Mouse (Mus musculus): ENCODE data around the gene Gmpr. TPM values are rescaled to one million over a fixed set of nuclear protein-coding genes. Genes with fewer than 3 reads are reported as not detected.

Gmpr gene
- polyA plus RNA-seq, 1 experiment from 2014 or later: 165 TPM

- Histone ChIP-seq H3K4me1 (replicated peaks) (peaks cover 36% of the 10 kb centered on the region), H3K4me3 (no peak overlapping the region), H3K27ac (ENCODE audit: poor library complexity, severe bottlenecking) (no peak overlapping the region), H3K27me3 (replicated peaks) (no peaks in the 10 kb centered on the region), H3K9ac (no peak overlapping the region), H3K4me2 (no peak overlapping the region), H3K36me3 (peaks cover 53% of the 10 kb centered on the region), H3K9me3 (replicated peaks) (no peaks in the 10 kb centered on the region)
- ATAC-seq (ENCODE audit: insufficient number of reproducible peaks, low FRiP score): no peak
- whole genome bisulfite sequencing: 72% methylated on average over 3 of the region's 3 CpGs
Observed at GRCm38 (mm10) chr13:45524305-45524704, 17.1 kb downstream of the Gmpr start.

GRCm38 (mm10) chr13:45524791-45525435 is 17.7 kb downstream of the Gmpr start:
- Histone ChIP-seq H3K4me1 (replicated peaks) (peaks cover 42% of the 10 kb centered on the region), H3K36me3 (peaks cover 47% of the 10 kb centered on the region), H3K27me3 (replicated peaks) (no peaks in the 10 kb centered on the region), H3K27ac (ENCODE audit: poor library complexity, severe bottlenecking) (no peak overlapping the region), H3K9me3 (replicated peaks) (no peaks in the 10 kb centered on the region), H3K9ac (no peak overlapping the region), H3K4me3 (no peak overlapping the region), H3K4me2 (no peak overlapping the region)
- 87% methylated on average over 6 of the region's 6 CpGs for WGBS
- ATAC-seq (ENCODE audit: insufficient number of reproducible peaks, low FRiP score): no peak

GRCm38 (mm10) chr13:45526230-45526629 is 19.0 kb downstream of the Gmpr start:
- peak overlapping the region; percentile 84 for H3K27ac ChIP-seq (ENCODE audit: poor library complexity, severe bottlenecking)
- peaks cover 55% of the 10 kb centered on the region for H3K4me1 ChIP-seq (replicated peaks)
- ATAC-seq (ENCODE audit: insufficient number of reproducible peaks, low FRiP score): no peak
- no peak overlapping the region for H3K4me3 ChIP-seq
- no peaks in the 10 kb centered on the region for H3K27me3 ChIP-seq (replicated peaks)
- H3K4me2 ChIP-seq: no peak overlapping the region
- H3K9ac ChIP-seq: 0 out of 2 replicates have a peak overlapping the region, but pooled peaks have one; percentile 13
- peaks cover 34% of the 10 kb centered on the region for H3K36me3 ChIP-seq
- no peaks in the 10 kb centered on the region for H3K9me3 ChIP-seq (replicated peaks)
- WGBS: 69% methylated on average over 7 of the region's 7 CpGs

GRCm38 (mm10) chr13:45527232-45527964 is 20.2 kb downstream of the Gmpr start:
- Histone ChIP-seq H3K27ac (ENCODE audit: poor library complexity, severe bottlenecking) (peak overlapping the region; percentile 84), H3K4me3 (no peak overlapping the region), H3K4me2 (0 out of 2 replicates have a peak overlapping the region, but pooled peaks have one; percentile 0), H3K9me3 (replicated peaks) (no peaks in the 10 kb centered on the region), H3K4me1 (replicated peaks) (peaks cover 67% of the 10 kb centered on the region), H3K27me3 (replicated peaks) (no peaks in the 10 kb centered on the region), H3K36me3 (peaks cover 27% of the 10 kb centered on the region), H3K9ac (0 out of 2 replicates have a peak overlapping the region, but pooled peaks have one; percentile 2)
- 33% methylated on average over 11 of the region's 11 CpGs for WGBS
- peak; percentile 79 for ATAC-seq (ENCODE audit: insufficient number of reproducible peaks, low FRiP score)

GRCm38 (mm10) chr13:45528787-45529186 is 21.5 kb downstream of the Gmpr start:
- ATAC-seq (ENCODE audit: insufficient number of reproducible peaks, low FRiP score): no peak
- Histone ChIP-seq H3K27me3 (replicated peaks) (no peaks in the 10 kb centered on the region), H3K4me2 (no peak overlapping the region), H3K27ac (ENCODE audit: poor library complexity, severe bottlenecking) (peak overlapping the region; percentile 99), H3K9me3 (replicated peaks) (no peaks in the 10 kb centered on the region), H3K4me1 (replicated peaks) (peaks cover 71% of the 10 kb centered on the region), H3K4me3 (no peak overlapping the region), H3K36me3 (peaks cover 22% of the 10 kb centered on the region), H3K9ac (no peak overlapping the region)
- 40% methylated on average over 4 of the region's 4 CpGs for WGBS

- H3K4me2 ChIP-seq: peak overlapping the region; percentile 52
- peak overlapping the region; percentile 99 for H3K27ac ChIP-seq (ENCODE audit: poor library complexity, severe bottlenecking)
- no peaks in the 10 kb centered on the region for H3K9me3 ChIP-seq (replicated peaks)
- H3K36me3 ChIP-seq: peaks cover 18% of the 10 kb centered on the region
- ATAC-seq (ENCODE audit: insufficient number of reproducible peaks, low FRiP score): peak; percentile 66
- peak overlapping the region; percentile 53 for H3K9ac ChIP-seq
- H3K4me1 ChIP-seq (replicated peaks): peaks cover 86% of the 10 kb centered on the region
- no peaks in the 10 kb centered on the region for H3K27me3 ChIP-seq (replicated peaks)
- no peak overlapping the region for H3K4me3 ChIP-seq
- WGBS: 14% methylated on average over 6 of the region's 6 CpGs
Observed at GRCm38 (mm10) chr13:45530754-45531153, 23.5 kb downstream of the Gmpr start.

GRCm38 (mm10) chr13:45535731-45536453 is 28.6 kb downstream of the Gmpr start:
- 71% methylated on average over 9 of the region's 9 CpGs for WGBS
- H3K9ac ChIP-seq: no peak overlapping the region
- ATAC-seq (ENCODE audit: insufficient number of reproducible peaks, low FRiP score): no peak
- peaks cover 33% of the 10 kb centered on the region for H3K36me3 ChIP-seq
- peak overlapping the region; percentile 93 for H3K27ac ChIP-seq (ENCODE audit: poor library complexity, severe bottlenecking)
- no peak overlapping the region for H3K4me3 ChIP-seq
- no peaks in the 10 kb centered on the region for H3K9me3 ChIP-seq (replicated peaks)
- H3K27me3 ChIP-seq (replicated peaks): no peaks in the 10 kb centered on the region
- H3K4me1 ChIP-seq (replicated peaks): peaks cover 76% of the 10 kb centered on the region
- H3K4me2 ChIP-seq: no peak overlapping the region

DNA sequence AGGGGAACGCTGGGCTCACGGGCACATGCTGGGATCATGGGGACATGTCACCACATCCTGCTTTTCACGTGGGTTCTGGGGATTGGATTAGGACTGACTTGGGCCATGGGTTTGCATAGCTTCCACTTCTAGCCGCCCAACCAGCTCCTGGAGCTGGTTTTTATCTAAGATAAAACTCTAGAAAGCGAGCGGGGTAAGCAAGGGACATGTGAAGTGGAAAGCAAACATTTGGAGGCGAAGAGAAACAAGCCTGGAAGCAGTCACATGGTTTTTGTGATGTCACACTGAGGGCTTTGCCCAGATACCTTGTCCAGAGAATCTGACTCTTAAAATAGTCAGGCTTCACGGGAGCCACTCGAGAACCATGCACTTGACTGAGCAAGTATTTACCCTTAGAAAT is 29.9 kb downstream of the Gmpr start:
- peak overlapping the region; percentile 93 for H3K27ac ChIP-seq (ENCODE audit: poor library complexity, severe bottlenecking)
- H3K9ac ChIP-seq: no peak overlapping the region
- 0 out of 2 replicates have a peak, but pooled peaks have one; percentile 8 for ATAC-seq (ENCODE audit: insufficient number of reproducible peaks, low FRiP score)
- 24% methylated on average over 9 of the region's 9 CpGs for whole genome bisulfite sequencing
- no peaks in the 10 kb centered on the region for H3K27me3 ChIP-seq (replicated peaks)
- H3K36me3 ChIP-seq: peaks cover 44% of the 10 kb centered on the region
- no peak overlapping the region for H3K4me3 ChIP-seq
- H3K9me3 ChIP-seq (replicated peaks): no peaks in the 10 kb centered on the region
- H3K4me1 ChIP-seq (replicated peaks): peaks cover 64% of the 10 kb centered on the region
- H3K4me2 ChIP-seq: no peak overlapping the region

DNA sequence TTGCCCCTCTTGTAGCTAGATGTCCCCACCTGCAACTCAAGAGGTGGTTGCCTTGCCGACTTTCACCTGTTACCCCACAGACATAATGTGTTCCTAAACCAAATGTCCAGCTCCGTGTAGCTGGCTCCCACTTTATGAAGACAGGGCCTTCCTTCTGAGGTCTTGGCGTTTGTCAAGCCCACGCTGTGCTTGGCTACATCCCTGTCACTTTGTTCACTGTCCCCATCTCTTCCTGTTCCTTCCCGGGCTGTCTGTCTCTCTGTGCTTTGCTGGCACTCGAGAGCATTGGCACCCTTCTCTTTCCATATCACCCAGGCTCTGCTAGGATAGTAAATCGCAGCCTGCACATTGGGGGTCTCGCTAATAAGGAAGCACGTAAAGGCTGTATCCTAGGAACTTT is 30.8 kb downstream of the Gmpr start:
- no peaks in the 10 kb centered on the region for H3K9me3 ChIP-seq (replicated peaks)
- peak overlapping the region; percentile 89 for H3K27ac ChIP-seq (ENCODE audit: poor library complexity, severe bottlenecking)
- no peak overlapping the region for H3K4me3 ChIP-seq
- peaks cover 48% of the 10 kb centered on the region for H3K36me3 ChIP-seq
- ATAC-seq (ENCODE audit: insufficient number of reproducible peaks, low FRiP score): no peak
- WGBS: 49% methylated on average over 9 of the region's 9 CpGs
- peaks cover 58% of the 10 kb centered on the region for H3K4me1 ChIP-seq (replicated peaks)
- peak overlapping the region; percentile 77; the same call in 1 of the 2 replicates for H3K4me2 ChIP-seq
- peak overlapping the region; percentile 61 for H3K9ac ChIP-seq
- no peaks in the 10 kb centered on the region for H3K27me3 ChIP-seq (replicated peaks)

GRCm38 (mm10) chr13:45538532-45539204 is 31.4 kb downstream of the Gmpr start:
- 18% methylated on average over 10 of the region's 10 CpGs for WGBS
- H3K9ac ChIP-seq: peak overlapping the region; percentile 61

More at GRCm38 (mm10) chr13:45538532-45539204, 31.4 kb downstream of the Gmpr start:
- Histone ChIP-seq H3K27me3 (replicated peaks) (no peaks in the 10 kb centered on the region), H3K4me1 (replicated peaks) (peaks cover 58% of the 10 kb centered on the region), H3K36me3 (peaks cover 48% of the 10 kb centered on the region), H3K4me2 (peak overlapping the region; percentile 77), H3K4me3 (peak overlapping the region; percentile 43), H3K9me3 (replicated peaks) (no peaks in the 10 kb centered on the region), H3K27ac (ENCODE audit: poor library complexity, severe bottlenecking) (peak overlapping the region; percentile 89)
- peak; percentile 57 for ATAC-seq (ENCODE audit: insufficient number of reproducible peaks, low FRiP score)

All from heart, embryonic 12.5 days (tissue).